1 mouse cellular context compared by ENCODE assay signal in the genomic region with DNA sequence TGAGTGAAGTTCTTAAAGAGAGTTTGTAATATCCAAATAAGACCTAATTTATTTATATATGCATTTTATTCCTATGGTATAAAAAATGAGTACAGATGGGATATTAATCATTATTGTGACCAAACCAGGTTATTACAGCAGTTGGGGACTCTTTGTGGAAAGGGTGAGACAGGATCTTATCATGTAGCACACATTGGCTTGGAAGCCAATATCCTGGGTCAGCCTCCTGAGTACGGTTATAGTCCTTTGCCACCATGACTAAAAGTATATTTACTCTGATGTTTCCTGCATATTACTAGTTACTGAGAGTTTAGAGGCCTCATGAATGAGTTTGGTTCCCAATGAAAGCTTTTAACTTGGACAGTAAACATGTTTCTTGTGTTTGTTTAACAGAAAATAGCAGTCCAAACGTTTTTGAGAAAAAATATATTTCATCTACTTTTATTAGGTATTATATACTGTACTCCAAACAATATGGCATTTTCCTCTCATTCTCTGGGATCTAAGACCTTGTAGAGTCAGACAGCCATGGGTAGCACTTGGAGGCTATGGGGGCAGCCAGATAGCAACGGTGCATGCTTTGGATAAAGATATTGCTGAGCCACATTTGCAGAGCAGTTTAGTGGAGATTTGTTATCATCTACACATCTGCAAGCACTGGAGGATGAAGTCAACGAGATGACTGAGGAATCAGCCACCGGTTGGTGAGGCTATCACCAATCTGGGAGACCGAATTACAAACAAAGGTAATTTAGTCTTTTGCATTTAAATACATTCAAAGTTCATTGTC.
TF ChIP-seq lines count a peak whose summit lies in the region.

No protein-coding gene starts in this region.

TF ChIP-seq in MEL, 35 proteins besides CTCF, POLR2A, EP300 and RAD21:
- TF ChIP-seq RCOR1 (IDR thresholded peaks at IDR 0.05; ENCODE audit: low read depth, low read length) (peak; percentile 28; the same call in 1 of the 2 replicates), E2F4 (IDR thresholded peaks at IDR 0.05; ENCODE audit: borderline replicate concordance, low read depth, low read length) (no peak), TCF12 (IDR thresholded peaks at IDR 0.05; ENCODE audit: low read depth, low read length) (0 out of 2 replicates have a peak, but pooled peaks have one; percentile 45)
